Mouse (Mus musculus): Measurements from ENCODE around the gene Ypel1.

Ypel1 gene

DNA sequence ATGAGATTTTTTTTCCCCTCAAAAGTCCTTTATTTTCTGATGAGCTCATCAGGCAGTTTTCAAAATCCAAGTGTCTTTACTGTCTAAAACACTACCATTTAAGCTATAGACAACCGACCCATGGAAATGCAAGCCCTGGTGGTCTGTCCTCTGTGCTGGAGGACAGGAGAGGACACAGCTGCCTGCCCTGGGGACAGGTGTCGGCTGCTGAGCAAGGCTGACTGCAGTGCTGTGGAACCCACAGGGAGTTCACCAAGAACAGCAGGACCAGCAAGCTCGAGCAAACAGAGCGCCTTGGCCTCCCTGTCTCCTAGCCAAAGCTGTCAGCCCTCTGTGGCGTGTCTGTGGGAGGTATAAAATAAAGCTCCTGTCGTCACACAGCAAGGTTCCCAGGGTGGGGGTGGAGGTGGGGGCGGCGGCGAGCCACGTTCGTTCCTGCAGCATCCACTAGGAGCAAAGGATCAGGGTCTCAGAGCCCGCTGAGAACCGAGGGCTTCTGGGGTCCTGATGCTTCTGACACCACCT is 17.2 kb downstream of the Ypel1 start:
- DNase-seq (ENCODE audit: low spot score in 2 of 2) = peak in 1 of 2 experiments; percentile 54

- DNase-seq (ENCODE audit: low spot score in 2 of 2) = no peak
Measured at GRCm38 (mm10) chr16:17088346-17088745, 18.9 kb downstream of the Ypel1 start.

- no peak for DNase-seq (ENCODE audit: low spot score in 2 of 2)
Measured at GRCm38 (mm10) chr16:17096938-17097337, 27.4 kb downstream of the Ypel1 start.

DNA sequence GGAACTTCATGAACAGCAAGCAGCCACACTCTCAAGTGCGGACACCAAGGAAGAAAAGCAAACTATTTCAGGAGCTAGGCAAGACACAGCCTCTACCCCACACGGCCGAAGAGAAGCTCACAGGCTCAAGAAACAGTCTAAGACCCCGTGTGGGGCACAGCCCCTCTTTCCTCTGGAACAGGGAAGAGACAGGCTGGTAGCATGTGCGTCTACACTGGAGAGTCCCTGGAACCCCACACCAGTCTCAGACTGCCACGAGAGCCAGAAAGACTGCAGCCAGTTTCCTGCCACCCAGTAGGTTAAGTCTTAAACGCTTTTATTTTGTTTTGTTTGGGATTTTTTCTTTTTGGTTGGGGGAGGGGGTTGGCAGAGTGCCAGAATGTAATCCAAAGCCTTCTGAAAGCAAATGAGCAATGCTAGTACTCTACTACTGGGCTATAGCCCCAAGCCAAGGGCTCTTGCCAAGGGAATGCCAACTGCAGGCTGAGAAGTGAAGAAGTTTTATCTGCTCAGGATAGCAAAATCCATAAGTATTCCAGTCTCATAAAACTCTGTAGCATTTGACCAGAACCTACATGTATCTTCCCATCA is 33.2 kb downstream of the Ypel1 start:
- no peak for DNase-seq (ENCODE audit: low spot score in 2 of 2)

DNA sequence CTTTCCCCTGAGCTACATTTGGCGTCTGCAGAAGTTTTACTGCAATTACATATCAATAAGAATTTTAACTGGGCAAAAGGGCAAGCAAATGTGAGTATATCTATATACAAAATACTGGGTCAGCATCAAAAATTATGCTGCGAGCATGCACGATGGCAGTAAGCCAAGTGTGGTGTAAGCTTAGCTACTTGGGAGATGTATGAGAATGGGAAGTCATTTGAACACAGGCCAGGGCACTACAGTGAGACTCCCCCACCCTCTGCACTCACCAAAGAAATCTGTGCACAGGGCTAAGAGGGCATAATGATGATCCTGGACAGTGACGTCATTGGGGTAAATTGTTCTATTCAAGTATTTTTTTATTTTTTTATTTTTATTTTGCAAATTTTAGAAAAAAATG is 35.1 kb downstream of the Ypel1 start:
- DNase-seq (ENCODE audit: low spot score in 2 of 2) = no peak

- DNase-seq (ENCODE audit: low spot score in 2 of 2) = peak; percentile 70 to 78
Measured at GRCm38 (mm10) chr16:17110771-17111743, 41.6 kb downstream of the Ypel1 start, which contains the start of gene Ppil2. Gene Ppil2 (minus strand): TSS chr16:17111257.

GRCm38 (mm10) chr16:17117309-17117799 is 47.9 kb downstream of the Ypel1 start:
- no peak for DNase-seq (ENCODE audit: low spot score in 2 of 2)

DNA sequence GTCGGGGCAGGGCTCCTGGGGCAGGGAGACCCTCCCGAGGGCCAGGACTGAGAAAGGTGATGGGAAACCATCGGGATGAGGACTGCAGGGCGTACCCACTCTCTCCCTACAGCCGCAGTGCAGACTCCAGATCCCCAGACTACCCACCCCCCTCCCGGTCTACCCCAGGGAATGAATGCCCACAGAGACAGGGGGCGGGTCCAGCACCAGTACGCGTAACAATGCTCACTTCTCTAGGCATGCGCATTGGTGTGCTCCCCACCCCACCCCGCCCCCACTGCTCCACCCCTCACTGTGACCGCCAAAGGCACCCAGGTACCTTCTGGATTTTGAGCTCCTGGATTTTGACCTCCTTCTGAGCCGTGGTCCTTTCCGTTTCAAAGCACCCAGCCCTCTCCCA is 52.1 kb downstream of the Ypel1 start:
- no peak for DNase-seq (ENCODE audit: low spot score in 2 of 2)

- no peak for DNase-seq (ENCODE audit: low spot score in 2 of 2)
Measured at GRCm38 (mm10) chr16:17124119-17124870, 54.8 kb downstream of the Ypel1 start.

- peak; percentile 51 to 71 for DNase-seq (ENCODE audit: low spot score in 2 of 2)
Measured at GRCm38 (mm10) chr16:17124871-17125520, 55.5 kb downstream of the Ypel1 start, which contains the start of gene 2610318N02Rik. Gene 2610318N02Rik (minus strand): TSS chr16:17125167.

DNA sequence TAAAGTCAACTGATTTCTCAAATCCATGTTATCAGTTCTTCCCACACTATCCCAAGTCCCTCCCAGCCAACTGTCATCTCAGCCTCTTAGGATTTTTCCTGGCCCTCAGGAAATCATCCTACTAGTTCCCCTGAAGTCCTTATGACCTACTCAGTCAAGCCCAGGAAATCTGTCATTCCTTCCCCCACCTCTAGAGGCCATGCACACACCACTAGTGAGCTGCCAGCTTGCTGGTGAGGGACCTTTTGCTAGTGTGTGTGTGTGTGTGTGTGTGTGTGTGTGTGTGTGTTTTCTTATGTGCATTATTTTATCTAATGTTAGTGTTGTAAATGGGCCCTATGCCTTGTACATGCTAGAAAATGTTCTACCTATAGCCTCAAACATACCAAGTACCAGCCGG is 57.8 kb downstream of the Ypel1 start:
- peak; percentile 19 to 54 for DNase-seq (ENCODE audit: low spot score in 2 of 2)

GRCm38 (mm10) chr16:17131191-17132088 is 61.9 kb downstream of the Ypel1 start:
- no peak for DNase-seq (ENCODE audit: low spot score in 2 of 2)

GRCm38 (mm10) chr16:17132089-17132905 is 62.8 kb downstream of the Ypel1 start, which contains the start of gene Sdf2l1:
Gene Sdf2l1 (minus strand): TSS chr16:17132383.
- DNase-seq (ENCODE audit: low spot score in 2 of 2) = peak; percentile 98

DNA sequence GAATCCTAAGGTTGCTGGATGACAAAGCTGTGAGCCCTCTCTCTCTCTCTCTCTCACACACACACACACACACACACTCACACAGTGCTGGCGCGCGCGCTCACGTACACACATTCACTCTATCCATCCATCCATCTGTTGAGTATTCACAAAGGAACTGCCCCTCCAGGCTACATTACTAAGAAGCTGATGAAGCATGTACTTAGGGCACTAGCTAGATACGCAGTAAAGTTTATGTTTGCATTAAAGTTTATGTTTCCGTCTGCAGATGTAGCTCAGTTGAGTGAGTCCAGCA is 63.4 kb downstream of the Ypel1 start:
- no peak for DNase-seq (ENCODE audit: low spot score in 2 of 2)

All from frontal cortex, postnatal 36 days (tissue).